Mouse (Mus musculus) adipose tissue, adult 10 weeks (tissue): ENCODE data around the gene Slc46a3. TPM values are rescaled to one million over a fixed set of nuclear protein-coding genes. Genes with fewer than 3 reads are reported as not detected.

Source experiments
- polyA plus RNA-seq: library from polyadenylated mRNA; stranded (reverse); fragments of 350-450 nt; fragmentation: Illumina TruSeq; extraction: RNeasy Lipid Tissue Mini Kit (QIAGEN cat#74804); gene quantifications from one replicate; pipeline ENCODE4 v1.2.3, GENCODE M21; 2014; ENCODE audit warnings: low read depth, low replicate concordance

Slc46a3 gene
- 10.7 TPM for polyA plus RNA-seq

DNA sequence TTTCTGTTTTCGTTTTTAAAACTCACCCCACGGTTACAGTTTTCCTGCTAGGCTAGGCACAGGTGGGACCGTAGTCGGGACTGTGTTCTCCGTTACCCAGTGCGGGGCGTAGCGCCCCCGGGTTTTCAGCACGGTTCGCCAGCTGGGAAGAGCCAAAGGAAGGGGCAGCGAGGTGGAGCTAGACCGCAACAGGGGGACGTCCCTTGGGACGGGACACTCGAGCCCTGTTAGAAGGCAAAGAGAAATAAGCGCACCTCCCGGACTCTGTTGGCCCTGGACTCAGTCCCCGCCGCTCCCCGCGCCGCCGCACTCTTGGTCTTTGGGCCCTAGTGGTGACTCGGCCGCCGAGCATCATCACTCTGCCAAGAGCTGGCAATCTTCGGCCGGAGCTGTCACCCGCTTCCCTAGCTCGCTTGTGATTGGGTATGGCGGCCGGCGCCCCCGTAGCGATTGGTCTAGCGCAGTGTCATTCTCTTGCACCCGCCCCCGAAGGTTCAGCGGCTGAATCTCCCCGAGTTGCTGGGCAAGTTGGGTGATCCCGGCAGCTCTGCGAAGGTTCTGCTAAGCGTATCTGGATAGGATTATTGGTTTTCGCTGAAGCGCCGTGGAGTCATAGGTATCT lies at the start of gene Slc46a3:
Slc46a3 (minus strand) TSS at position 361 of the 622 bp plus-strand sequence.

DNA sequence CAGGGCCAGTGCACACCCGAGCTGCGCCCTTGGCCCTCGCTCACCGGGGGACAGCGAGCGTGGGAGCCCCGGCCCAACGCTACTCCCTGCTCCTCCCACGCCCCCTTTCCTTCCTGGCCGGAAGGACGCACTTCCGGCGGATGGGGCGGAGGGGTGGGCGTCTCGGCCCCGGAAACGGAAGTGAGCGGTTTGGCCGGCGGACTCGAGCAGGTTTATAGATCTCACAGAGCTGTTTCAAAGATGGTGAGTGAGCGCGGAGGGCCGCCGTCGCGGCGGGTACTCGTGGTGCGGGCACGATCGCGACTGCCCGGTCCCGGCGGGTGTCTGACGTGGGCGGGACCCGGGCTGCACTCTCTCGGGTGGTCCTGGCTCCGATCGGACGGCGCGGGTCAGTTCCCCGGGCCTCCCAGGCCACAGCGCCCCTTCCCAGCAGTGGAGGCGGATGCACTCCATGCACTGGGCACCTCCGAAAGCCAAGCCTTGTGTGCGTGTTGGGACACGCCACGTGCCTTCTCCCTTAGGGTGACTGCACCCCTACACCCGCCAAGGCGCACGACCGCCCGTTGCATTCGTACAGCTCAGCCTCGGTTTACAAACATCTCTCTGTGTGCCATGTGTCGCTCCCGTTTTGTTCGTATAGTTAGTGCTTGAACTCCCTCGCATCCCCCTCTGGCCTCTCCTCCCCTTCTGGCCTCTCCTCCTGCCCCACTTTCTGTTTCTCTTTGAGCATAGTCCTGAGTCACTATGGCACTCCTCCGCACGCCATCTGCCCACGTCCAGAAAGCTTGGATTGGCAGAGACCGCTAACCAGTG lies 34.0 kb downstream of the Slc46a3 start, which contains the start of gene Pomp:
Pomp (plus strand) TSS at position 13 of the 813 bp plus-strand sequence.

Other genes starting within 250 kb of the Slc46a3 start
- 19.3 TPM for gene Flt1, start 168.8 kb downstream of the Slc46a3 start, polyA plus RNA-seq
- gene Pomp, start 34.4 kb downstream of the Slc46a3 start, polyA plus RNA-seq, result 187 TPM
- gene Mtus2, start 62.5 kb upstream of the Slc46a3 start, polyA plus RNA-seq, result 4.9 TPM